Mouse (Mus musculus): ENCODE results near the gene Sort1.

GRCm38 (mm10) chr3:108392299-108392698 lies 108.4 kb downstream of the Sort1 start:
- TF ChIP-seq HCFC1 (IDR thresholded peaks at IDR 0.05; ENCODE audit: borderline replicate concordance, insufficient read depth, low read length) (no peak), ZNF384 (IDR thresholded peaks at IDR 0.05; ENCODE audit: low read depth, low read length) (no peak), CHD2 (IDR thresholded peaks at IDR 0.05; ENCODE audit: low read depth, low read length) (no peak), ZC3H11A (IDR thresholded peaks at IDR 0.05; ENCODE audit: borderline replicate concordance, low read depth, low read length) (no peak), MAFK (IDR thresholded peaks at IDR 0.05; ENCODE audit: insufficient read depth, low read depth, low read length) (no peak)
